Comparison of ENCODE assay signal across 13 mouse cellular contexts in genomic region chr10:39411857-39412559, GRCm38 (mm10). TPM values are rescaled to one million over a fixed set of nuclear protein-coding genes. Genes with fewer than 3 reads are reported as not detected.
DNase-seq lines count a peak whose midpoint lies in the region; ATAC-seq and TF ChIP-seq lines count a peak whose summit lies in the region.
"Had no signal": no experiment of that assay in that cellular context is flagged by ENCODE, and none has a peak within 500 bp of the region (broad histone marks: within the 10 kb centered on the region; RNA-seq: fewer than 3 reads in every experiment).

No protein-coding gene starts in this region.

- H3K4me1 ChIP-seq in CH12.LX (ENCODE audit: control insufficient read depth in 1 of 2, insufficient read depth in 2 of 2), result peaks cover 12 to 50% of the 10 kb centered on the region in 2 experiments

- no peaks in the 10 kb centered on the region for H3K27me3 ChIP-seq in CH12.LX (replicated peaks)
- H3K27me3 ChIP-seq: forebrain, embryonic 15.5 days; neural tube, embryonic 13.5 days had no signal

- no peak overlapping the region for H3K9ac ChIP-seq in CH12.LX (ENCODE audit: insufficient read depth, low read depth)
- H3K9ac ChIP-seq: forebrain, embryonic 15.5 days; neural tube, embryonic 13.5 days had no signal

- peak overlapping the region; percentile 61; the same call in 1 of the 2 replicates for H3K27ac ChIP-seq in CH12.LX (ENCODE audit: insufficient read depth, low read depth)
- H3K27ac ChIP-seq: embryonic facial prominence, embryonic 10.5 days; forebrain, embryonic 15.5 days; limb, embryonic 10.5 days; neural tube, embryonic 13.5 days had no signal

- H3K4me2 ChIP-seq in CH12.LX (ENCODE audit: insufficient read depth, low read depth, poor library complexity, severe bottlenecking), result peak overlapping the region; percentile 64; the same call in 1 of the 2 replicates
- H3K4me2 ChIP-seq: forebrain, embryonic 15.5 days; neural tube, embryonic 13.5 days had no signal

- TF ChIP-seq POLR2A in CH12.LX (IDR thresholded peaks at IDR 0.05; ENCODE audit: low read depth, low read length), result no peak

- TF ChIP-seq RAD21 in CH12.LX (IDR thresholded peaks at IDR 0.05; ENCODE audit: low read depth, low read length), result no peak

- dilution Hi-C loops in CH12.LX (cut with MboI; ENCODE audit: extremely low pct_ligation_motif_present, extremely low pct_unique_long_range_greater_than_20kb, low sequenced_read_pairs), result no loop called here

- H3K36me3 ChIP-seq in CH12.LX (replicated peaks in 1 of 2; ENCODE audit: control insufficient read depth in 1 of 2, insufficient read depth in 1 of 2, low read length in 1 of 2), result peaks cover 0 to 20% of the 10 kb centered on the region in 2 experiments
- H3K36me3 ChIP-seq: embryonic facial prominence, embryonic 10.5 days; forebrain, embryonic 15.5 days; limb, embryonic 10.5 days; neural tube, embryonic 13.5 days had no signal

- H3K4me3 ChIP-seq in CH12.LX (replicated peaks in 1 of 3; ENCODE audit: low read depth in 2 of 3, low read length in 2 of 3, poor library complexity in 1 of 3), result peak overlapping the region in 1 of 3 experiments; percentile 28
- H3K4me3 ChIP-seq: embryonic facial prominence, embryonic 10.5 days; forebrain, embryonic 15.5 days; limb, embryonic 10.5 days; neural tube, embryonic 13.5 days had no signal

- no peaks in the 10 kb centered on the region; the same call in 1 of the 2 replicates for H3K79me2 ChIP-seq in CH12.LX (replicated peaks; ENCODE audit: control insufficient read depth, extremely low read depth, insufficient read depth, poor library complexity, severe bottlenecking)

- in situ Hi-C loops in CH12.LX (cut with MboI; ENCODE audit: low pct_ligation_motif_present, low pct_unique_long_range_greater_than_20kb, low sequenced_read_pairs), result no loop called here

- DNase-seq in heart, postnatal 10 days, result peak; percentile 30 to 53
- no peak for DNase-seq in heart, adult 9 months (ENCODE audit: low spot score in 2 of 2)
- DNase-seq in 3T3-L1 (ENCODE audit: low read depth, low spot score) (peak; percentile 41), CH12.LX (ENCODE audit: extremely low read depth) (peak; percentile 68)
- no peak for DNase-seq in c-Kit-positive CD71-positive TER-119-positive erythroid progenitor cells, embryonic 14.5 days (ENCODE audit: low spot score)
- DNase-seq: kidney, adult 9 months; right cerebral cortex, postnatal 25 days had no signal

- peak; percentile 29 for ATAC-seq in inflammation-experienced regulatory T-cells, adult 6 months
- no peak for ATAC-seq in erythroblast, adult 5-6 weeks (replicated peaks; ENCODE audit: low FRiP score, poor library complexity, severe bottlenecking)
- ATAC-seq: forebrain, embryonic 15.5 days had no signal

- intact Hi-C loops in heart, postnatal 10 days (cut with DNase I), result no loop called here

- H3K9me3 ChIP-seq in CH12.LX (replicated peaks; ENCODE audit: low read length), result no peaks in the 10 kb centered on the region
- H3K9me3 ChIP-seq: embryonic facial prominence, embryonic 10.5 days; forebrain, embryonic 15.5 days; limb, embryonic 10.5 days; neural tube, embryonic 13.5 days had no signal

- no peak for TF ChIP-seq CTCF in CH12.LX (conservative IDR thresholded peaks at IDR 0.05 in 1 of 2, IDR thresholded peaks at IDR 0.05 in 1 of 2; ENCODE audit: low read depth in 2 of 2, low read length in 2 of 2)

- TF ChIP-seq EP300 in CH12.LX (IDR thresholded peaks at IDR 0.05; ENCODE audit: low read length), result peak; percentile 57; the same call in 1 of the 2 replicates

TF ChIP-seq in CH12.LX, 34 proteins besides CTCF, POLR2A, EP300 and RAD21:
- TF ChIP-seq MAFK (IDR thresholded peaks at IDR 0.05; ENCODE audit: insufficient replicate concordance, low read length) (peak; percentile 99), BHLHE40 (IDR thresholded peaks at IDR 0.05; ENCODE audit: low read depth, low read length) (peak; percentile 36; the same call in 1 of the 2 replicates), ZC3H11A (IDR thresholded peaks at IDR 0.05; ENCODE audit: low read depth, low read length) (no peak), MAX (IDR thresholded peaks at IDR 0.05; ENCODE audit: low read length) (no peak), SIN3A (IDR thresholded peaks at IDR 0.05; ENCODE audit: low read length) (no peak), JUND (conservative IDR thresholded peaks at IDR 0.05; ENCODE audit: low read depth, low read length) (peak; percentile 81), ETS1 (conservative IDR thresholded peaks at IDR 0.05; ENCODE audit: low read depth, low read length) (peak; percentile 74), TCF12 (IDR thresholded peaks at IDR 0.05; ENCODE audit: low read depth, low read length) (peak; percentile 33; the same call in 1 of the 2 replicates), IRF4 (IDR thresholded peaks at IDR 0.05; ENCODE audit: low read depth, low read length) (peak; percentile 72), SMC3 (IDR thresholded peaks at IDR 0.05; ENCODE audit: low read depth, low read length) (no peak), NRF1 (IDR thresholded peaks at IDR 0.05; ENCODE audit: low read depth, low read length) (no peak), JUN (IDR thresholded peaks at IDR 0.05; ENCODE audit: insufficient read depth, low read depth, low read length) (peak; percentile 61)

RNA-seq across cellular contexts. Expression of gene Fyn, which starts 43.4 kb away (rescaled TPM):
- total RNA-seq in heart, postnatal 10 days (2021), result 10 to 100 TPM; 52.2 to 55.5 TPM
- total RNA-seq in CH12.LX (2012; rRNA removed) (9.5 and 14.9 TPM in 2 replicates), CH12.LX (2014; rRNA removed) (17.4 and 19.9 TPM in 2 replicates)
- polyA plus RNA-seq in CH12.LX (2012; ENCODE audit: insufficient read length, low read depth), result 42.4 and 43.9 TPM in 2 replicates
- polyA plus RNA-seq in inflammation-experienced regulatory T-cells, adult 6 months (2017; shearing (Covaris generic)), result 100 to 1,000 TPM; 100 to 133 (median 132) TPM
- 2.5 and 3.7 TPM in 2 replicates for total RNA-seq in erythroblast, adult 5-6 weeks (2015; ENCODE audit: low replicate concordance)
- total RNA-seq in erythroblast, adult 5-6 weeks (2017; ENCODE audit: low replicate concordance), result 5.6 and 5.7 TPM in 2 replicates

Comparison
In these comparisons a context has a peak if more than half of its experiments do, and no peak if none do; other contexts are left out.
1. DNase-seq: peak in heart, postnatal 10 days (2 of 2), 3T3-L1 (single experiment) and CH12.LX (single experiment); none in heart, adult 9 months (0 of 2) and c-Kit-positive CD71-positive TER-119-positive erythroid progenitor cells, embryonic 14.5 days (single experiment).